Mouse (Mus musculus) CH12.LX (cell line): ENCODE measurements around the gene Smco2.

Experiments
- CTCF ChIP-seq, 2 experiments: IDR thresholded peaks in 1 of 2; conservative IDR thresholded peaks in 1 of 2; 2 replicates each; pipeline ENCODE4 v1.5.1; 2011 to 2012; ENCODE audit warnings: low read depth in 2 of 2, low read length in 2 of 2, improper control_type of control experiment in 1 of 2, inconsistent platforms in 1 of 2, mild to moderate bottlenecking in 1 of 2, moderate library complexity in 1 of 2
- JUN ChIP-seq: IDR thresholded peaks from 2 replicates; pipeline ENCODE4 v1.6.1; 2011; ENCODE audit warnings: low read depth, mild to moderate bottlenecking, low read length, improper control_type of control experiment, moderate library complexity; ENCODE audit not compliant: insufficient read depth
- POLR2A ChIP-seq: IDR thresholded peaks from 2 replicates; pipeline ENCODE4 v1.6.1; 2011; ENCODE audit warnings: low read depth, mild to moderate bottlenecking, improper control_type of control experiment, low read length
- RCOR1 ChIP-seq: conservative IDR thresholded peaks from 2 replicates; pipeline ENCODE4 v1.6.1; 2012; ENCODE audit warnings: low read depth, mild to moderate bottlenecking, inconsistent platforms, low read length, improper control_type of control experiment
- TBP ChIP-seq: conservative IDR thresholded peaks from 2 replicates; pipeline ENCODE4 v1.6.1; 2011; ENCODE audit warnings: low read depth, low read length, improper control_type of control experiment
- TCF12 ChIP-seq: IDR thresholded peaks from 2 replicates; pipeline ENCODE4 v1.6.1; 2014; ENCODE audit warnings: low read depth, mild to moderate bottlenecking, inconsistent platforms, low read length, improper control_type of control experiment

DNA sequence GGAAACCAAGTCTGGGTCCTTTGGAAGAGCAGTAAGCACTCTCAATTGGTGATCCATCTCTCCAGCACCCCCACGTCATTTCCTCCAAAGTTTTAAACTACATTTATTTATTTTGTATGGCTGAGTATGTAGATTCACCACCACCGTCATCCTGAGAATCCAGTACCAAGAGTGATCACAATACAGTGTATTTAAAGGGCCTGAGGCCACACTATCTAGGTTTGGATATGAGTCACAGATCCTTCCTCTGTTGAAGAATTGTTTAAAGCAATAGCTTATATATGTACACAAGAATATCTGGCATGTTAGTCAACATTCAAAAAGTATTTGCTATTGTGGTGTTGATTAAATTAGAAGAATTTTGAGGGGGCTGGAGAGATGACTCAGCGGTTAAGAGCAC is 1.6 kb upstream of the Smco2 start:
- TF ChIP-seq CTCF (conservative IDR thresholded peaks at IDR 0.05 in 1 of 2, IDR thresholded peaks at IDR 0.05 in 1 of 2; ENCODE audit: low read depth in 2 of 2, low read length in 2 of 2) (no peak), RCOR1 (no peak), POLR2A (no peak), TBP (no peak), JUN (no peak), TCF12 (no peak)
